Mouse (Mus musculus) midbrain, embryonic 12.5 days (tissue): ENCODE data around the gene Olfr1174-ps. TPM values are rescaled to one million over a fixed set of nuclear protein-coding genes. Genes with fewer than 3 reads are reported as not detected.
A peak's percentile ranks its signal among the peaks of the same experiment; 100 is the strongest.

Experiments used
- ATAC-seq: fragments of 200-750 bp; cut with Nextera tagmentation; 2 replicates; pipeline ENCODE4 v1.8.0; 2017; ENCODE audit warnings: low read depth, moderate TSS enrichment, moderate library complexity; ENCODE audit not compliant: low FRiP score
- H3K27ac ChIP-seq: fragments of 300-500 bp; sonication (generic); replicated peaks from 2 replicates; pipeline ENCODE4 v1.5.1; 2016; ENCODE audit warnings: mild to moderate bottlenecking
- H3K27me3 ChIP-seq: fragments of 300-500 bp; sonication (generic); 2 replicates; pipeline ENCODE4 v1.6.1; 2016; ENCODE audit warnings: mild to moderate bottlenecking
- H3K36me3 ChIP-seq: fragments of 300-500 bp; sonication (generic); 2 replicates; pipeline ENCODE4 v1.6.1; 2016
- H3K4me1 ChIP-seq: fragments of 300-500 bp; sonication (generic); 2 replicates; pipeline ENCODE4 v1.6.1; 2016
- H3K4me2 ChIP-seq: fragments of 300-500 bp; sonication (generic); replicated peaks from 2 replicates; pipeline ENCODE4 v1.6.1; 2016; ENCODE audit warnings: mild to moderate bottlenecking, moderate library complexity
- H3K4me3 ChIP-seq: fragments of 300-500 bp; sonication (generic); 2 replicates; pipeline ENCODE4 v1.5.1; 2016; ENCODE audit warnings: mild to moderate bottlenecking
- H3K9ac ChIP-seq: fragments of 300-500 bp; sonication (generic); replicated peaks from 2 replicates; pipeline ENCODE4 v1.6.1; 2016; ENCODE audit warnings: mild to moderate bottlenecking, moderate library complexity
- H3K9me3 ChIP-seq: fragments of 300-500 bp; sonication (generic); 2 replicates; pipeline ENCODE4 v1.6.1; 2016; ENCODE audit warnings: mild to moderate bottlenecking
- WGBS: fragments of 180-500 bp; shearing (Covaris S2); methylation state at CpG from one replicate; pipeline ENCODE4 v1.1.7; 2016; 5-methylcytosine and 5-hydroxymethylcytosine counted together
- polyA plus RNA-seq: library from polyadenylated mRNA; unstranded; fragments of >200 nt; fragmentation: Nextera tagmentation; extraction: Ambion mirVana; gene quantifications from 2 replicates; pipeline ENCODE4 v1.2.1, GENCODE M21; 2016

The Olfr1174-ps gene
- polyA plus RNA-seq = not detected in 2 replicates

- Histone ChIP-seq H3K27me3 (no peaks in the 10 kb centered on the region), H3K4me1 (no peaks in the 10 kb centered on the region), H3K36me3 (no peaks in the 10 kb centered on the region), H3K4me2 (no peak within 1 kb of the TSS), H3K4me3 (no peak within 1 kb of the TSS), H3K9ac (no peak within 1 kb of the TSS), H3K9me3 (no peaks in the 10 kb centered on the region), H3K27ac (no peak within 1 kb of the TSS)
- 91% methylated on average over 4 of the region's 4 CpGs for WGBS
- ATAC-seq = no peak
Measured at GRCm38 (mm10) chr2:88315035-88315434, at the start of gene Olfr1174-ps. Gene Olfr1174-ps, minus strand, starts transcription at chr2:88315135.

GRCm38 (mm10) chr2:88356304-88356703 is 41.4 kb upstream of the Olfr1174-ps start:
- Histone ChIP-seq H3K4me1 (no peaks in the 10 kb centered on the region), H3K27me3 (no peaks in the 10 kb centered on the region), H3K27ac (no peak overlapping the region), H3K9ac (no peak overlapping the region), H3K9me3 (no peaks in the 10 kb centered on the region), H3K4me3 (no peak overlapping the region), H3K36me3 (no peaks in the 10 kb centered on the region), H3K4me2 (no peak overlapping the region)
- 0 out of 2 replicates have a peak, but pooled peaks have one; percentile 27 for ATAC-seq
- 2% methylated on average over 2 of the region's 2 CpGs for WGBS

- Histone ChIP-seq H3K9me3 (no peaks in the 10 kb centered on the region), H3K27ac (no peak within 1 kb of the TSS), H3K27me3 (no peaks in the 10 kb centered on the region), H3K4me3 (no peak within 1 kb of the TSS), H3K9ac (no peak within 1 kb of the TSS), H3K36me3 (no peaks in the 10 kb centered on the region), H3K4me2 (no peak within 1 kb of the TSS), H3K4me1 (no peaks in the 10 kb centered on the region)
- WGBS = 76% methylated on average over 1 of the region's 1 CpGs
- ATAC-seq = no peak
Measured at GRCm38 (mm10) chr2:88346392-88346791, 31.5 kb upstream of the Olfr1174-ps start, which contains the start of gene Olfr1177-ps. Gene Olfr1177-ps, minus strand, starts transcription at chr2:88346492.

- no peak within 1 kb of the TSS for H3K27ac ChIP-seq
- no peaks in the 10 kb centered on the region for H3K27me3 ChIP-seq
- no peak within 1 kb of the TSS for H3K9ac ChIP-seq
- no peaks in the 10 kb centered on the region for H3K36me3 ChIP-seq
- no peaks in the 10 kb centered on the region for H3K9me3 ChIP-seq
- no peaks in the 10 kb centered on the region for H3K4me1 ChIP-seq
- no peak within 1 kb of the TSS for H3K4me3 ChIP-seq
- WGBS = 80% methylated on average over 1 of the region's 1 CpGs
- no peak within 1 kb of the TSS for H3K4me2 ChIP-seq
- ATAC-seq = no peak
Measured at GRCm38 (mm10) chr2:88336421-88336820, 21.5 kb upstream of the Olfr1174-ps start, which contains the start of gene Olfr1176. Gene Olfr1176, plus strand, starts transcription at chr2:88336721.

- H3K9ac ChIP-seq = no peak within 1 kb of the TSS
- 84% methylated on average over 2 of the region's 2 CpGs for WGBS
- H3K36me3 ChIP-seq = no peaks in the 10 kb centered on the region
- H3K4me2 ChIP-seq = no peak within 1 kb of the TSS
- ATAC-seq = no peak
- H3K27ac ChIP-seq = no peak within 1 kb of the TSS
- H3K4me3 ChIP-seq = no peak within 1 kb of the TSS
- H3K27me3 ChIP-seq = no peaks in the 10 kb centered on the region
- H3K9me3 ChIP-seq = no peaks in the 10 kb centered on the region
- H3K4me1 ChIP-seq = no peaks in the 10 kb centered on the region
Measured at GRCm38 (mm10) chr2:88327115-88327514, 12.2 kb upstream of the Olfr1174-ps start, which contains the start of gene Olfr1175-ps. Gene Olfr1175-ps, minus strand, starts transcription at chr2:88327215.

- no peak for ATAC-seq
- H3K9me3 ChIP-seq = no peaks in the 10 kb centered on the region
- H3K9ac ChIP-seq = no peak within 1 kb of the TSS
- H3K4me3 ChIP-seq = no peak within 1 kb of the TSS
- no peaks in the 10 kb centered on the region for H3K27me3 ChIP-seq
- no peaks in the 10 kb centered on the region for H3K4me1 ChIP-seq
- H3K4me2 ChIP-seq = no peak within 1 kb of the TSS
- H3K27ac ChIP-seq = no peak within 1 kb of the TSS
- H3K36me3 ChIP-seq = no peaks in the 10 kb centered on the region
Measured at GRCm38 (mm10) chr2:88279775-88280174, 35.2 kb downstream of the Olfr1174-ps start, which contains the start of gene Olfr1173. Gene Olfr1173, minus strand, starts transcription at chr2:88279875.

Other genes starting within 250 kb of the Olfr1174-ps start
- gene Olfr1163, start 243.3 kb downstream of the Olfr1174-ps start, polyA plus RNA-seq = not detected in 2 replicates
- gene Olfr1164, start 221.2 kb downstream of the Olfr1174-ps start, polyA plus RNA-seq = not detected in 2 replicates
- not detected in 2 replicates for gene Olfr1166, start 186.9 kb downstream of the Olfr1174-ps start, polyA plus RNA-seq
- not detected in 2 replicates for gene Olfr1167, start 159.9 kb downstream of the Olfr1174-ps start, polyA plus RNA-seq
- gene Olfr1168, start 133.3 kb downstream of the Olfr1174-ps start, polyA plus RNA-seq = not detected in 2 replicates
- not detected in 2 replicates for gene Olfr1170, start 86.8 kb downstream of the Olfr1174-ps start, polyA plus RNA-seq
- gene Olfr1173, start 35.3 kb downstream of the Olfr1174-ps start, polyA plus RNA-seq = not detected in 2 replicates
- not detected in 2 replicates for gene Olfr1175-ps, start 12.1 kb upstream of the Olfr1174-ps start, polyA plus RNA-seq
- not detected in 2 replicates for gene Olfr1176, start 21.6 kb upstream of the Olfr1174-ps start, polyA plus RNA-seq
- not detected in 2 replicates for gene Olfr1177-ps, start 31.4 kb upstream of the Olfr1174-ps start, polyA plus RNA-seq
- gene Olfr1178, start 71.9 kb upstream of the Olfr1174-ps start, polyA plus RNA-seq = not detected in 2 replicates
- gene Olfr1179, start 91.3 kb upstream of the Olfr1174-ps start, polyA plus RNA-seq = not detected in 2 replicates
- gene Olfr1180, start 104.0 kb upstream of the Olfr1174-ps start, polyA plus RNA-seq = not detected in 2 replicates
- gene Olfr1181, start 111.0 kb upstream of the Olfr1174-ps start, polyA plus RNA-seq = not detected in 2 replicates
- gene Gm13757, start 134.0 kb upstream of the Olfr1174-ps start, polyA plus RNA-seq = not detected in 2 replicates
- not detected in 2 replicates for gene Olfr1183, start 139.7 kb upstream of the Olfr1174-ps start, polyA plus RNA-seq
- gene Olfr1184, start 168.5 kb upstream of the Olfr1174-ps start, polyA plus RNA-seq = not detected in 2 replicates
- not detected in 2 replicates for gene Olfr1185-ps1, start 178.2 kb upstream of the Olfr1174-ps start, polyA plus RNA-seq
- gene Olfr1186, start 203.4 kb upstream of the Olfr1174-ps start, polyA plus RNA-seq = not detected in 2 replicates
- not detected in 2 replicates for gene Olfr1188, start 241.8 kb upstream of the Olfr1174-ps start, polyA plus RNA-seq